Mouse (Mus musculus): ENCODE measurements around the gene Zdbf2. TPM values are rescaled to one million over a fixed set of nuclear protein-coding genes. Genes with fewer than 3 reads are reported as not detected.

The Zdbf2 gene
- polyA plus RNA-seq, 1 experiment = 0.01 TPM

- TF ChIP-seq GATA1 (IDR thresholded peaks at IDR 0.05; ENCODE audit: low read length) = no peak
Measured at GRCm38 (mm10) chr1:63258501-63258900, 14.6 kb upstream of the Zdbf2 start.

GRCm38 (mm10) chr1:63259271-63259830 is 13.7 kb upstream of the Zdbf2 start:
- no peak for TF ChIP-seq GATA1 (IDR thresholded peaks at IDR 0.05; ENCODE audit: low read length)

GRCm38 (mm10) chr1:63259916-63260741 is 12.9 kb upstream of the Zdbf2 start:
- no peak for TF ChIP-seq GATA1 (IDR thresholded peaks at IDR 0.05; ENCODE audit: low read length)

GRCm38 (mm10) chr1:63260742-63261033 is 12.4 kb upstream of the Zdbf2 start:
- no peak for TF ChIP-seq GATA1 (IDR thresholded peaks at IDR 0.05; ENCODE audit: low read length)

GRCm38 (mm10) chr1:63261041-63261590 is 11.9 kb upstream of the Zdbf2 start:
- TF ChIP-seq GATA1 (IDR thresholded peaks at IDR 0.05; ENCODE audit: low read length) = no peak

- TF ChIP-seq GATA1 (IDR thresholded peaks at IDR 0.05; ENCODE audit: low read length) = no peak
Measured at GRCm38 (mm10) chr1:63263671-63264070, 9.4 kb upstream of the Zdbf2 start.

GRCm38 (mm10) chr1:63265461-63265860 is 7.6 kb upstream of the Zdbf2 start:
- no peak for TF ChIP-seq GATA1 (IDR thresholded peaks at IDR 0.05; ENCODE audit: low read length)

GRCm38 (mm10) chr1:63266121-63266520 is 6.9 kb upstream of the Zdbf2 start:
- TF ChIP-seq GATA1 (IDR thresholded peaks at IDR 0.05; ENCODE audit: low read length) = no peak

GRCm38 (mm10) chr1:63266716-63267115 is 6.3 kb upstream of the Zdbf2 start:
- no peak for TF ChIP-seq GATA1 (IDR thresholded peaks at IDR 0.05; ENCODE audit: low read length)

- no peak for TF ChIP-seq GATA1 (IDR thresholded peaks at IDR 0.05; ENCODE audit: low read length)
Measured at GRCm38 (mm10) chr1:63272125-63272675, 865 bp upstream of the Zdbf2 start.

- no peak for TF ChIP-seq GATA1 (IDR thresholded peaks at IDR 0.05; ENCODE audit: low read length)
Measured at GRCm38 (mm10) chr1:63273339-63273951, 380 bp downstream of the Zdbf2 start.

GRCm38 (mm10) chr1:63274046-63274730 is 1.1 kb downstream of the Zdbf2 start:
- TF ChIP-seq GATA1 (IDR thresholded peaks at IDR 0.05; ENCODE audit: low read length) = no peak

- TF ChIP-seq GATA1 (IDR thresholded peaks at IDR 0.05; ENCODE audit: low read length) = no peak
Measured at GRCm38 (mm10) chr1:63278106-63278505, 5.0 kb downstream of the Zdbf2 start.

- no peak for TF ChIP-seq GATA1 (IDR thresholded peaks at IDR 0.05; ENCODE audit: low read length)
Measured at GRCm38 (mm10) chr1:63293965-63294364, 20.9 kb downstream of the Zdbf2 start.

GRCm38 (mm10) chr1:63309661-63310060 is 36.6 kb downstream of the Zdbf2 start:
- TF ChIP-seq GATA1 (IDR thresholded peaks at IDR 0.05; ENCODE audit: low read length) = no peak

Other genes with a start within 250 kb of the Zdbf2 start
- gene Ino80d, start 158.6 kb upstream of the Zdbf2 start, polyA plus RNA-seq (2012) = 3.7 and 5.1 TPM in 2 replicates
- 92.8 and 570 TPM in 2 replicates for gene Eef1b2, start 96.4 kb upstream of the Zdbf2 start, polyA plus RNA-seq (2012)
- 71.9 and 90.3 TPM in 2 replicates for gene Ndufs1, start 96.4 kb upstream of the Zdbf2 start, polyA plus RNA-seq (2012)
- gene Gpr1, start 58.7 kb upstream of the Zdbf2 start, polyA plus RNA-seq (2012) = not detected in 2 replicates
- not detected in 2 replicates for gene Adam23, start 172.6 kb downstream of the Zdbf2 start, polyA plus RNA-seq (2012)